22 mouse cellular contexts compared by ENCODE assay signal in genomic region chr1:170086631-170087030, GRCm38 (mm10). TPM values are rescaled to one million over a fixed set of nuclear protein-coding genes. Genes with fewer than 3 reads are reported as not detected.
DNase-seq lines count a peak whose midpoint lies in the region; ATAC-seq lines count a peak whose summit lies in the region.
"Had no signal": no experiment of that assay in that cellular context is flagged by ENCODE, and none has a peak within 500 bp of the region (broad histone marks: within the 10 kb centered on the region; RNA-seq: fewer than 3 reads in every experiment).

No protein-coding gene starts in this region.

- ATAC-seq in kidney, embryonic 16.5 days (ENCODE audit: low FRiP score, low TSS enrichment) = peak; percentile 49; the same call in 1 of the 2 replicates
- ATAC-seq: CD4-positive, CD25-positive, alpha-beta regulatory T cell, adult 4 months; forebrain, embryonic 14.5 days; forebrain, postnatal 0 days had no signal

- 84% methylated on average over 7 of the region's 7 CpGs for WGBS in kidney, embryonic 16.5 days

- H3K4me2 ChIP-seq in kidney, embryonic 16.5 days (replicated peaks; ENCODE audit: low read depth, low read length) = no peak overlapping the region
- H3K4me2 ChIP-seq: embryonic facial prominence, embryonic 12.5 days; embryonic facial prominence, embryonic 15.5 days; hindbrain, embryonic 12.5 days; hindbrain, embryonic 15.5 days had no signal

- no peaks in the 10 kb centered on the region for H3K4me1 ChIP-seq in kidney, embryonic 16.5 days (ENCODE audit: insufficient read depth, low read length)
- H3K4me1 ChIP-seq: heart, embryonic 10.5 days; hindbrain, embryonic 12.5 days; hindbrain, embryonic 15.5 days had no signal

- no peak overlapping the region for H3K27ac ChIP-seq in kidney, embryonic 16.5 days (ENCODE audit: low read length)
- H3K27ac ChIP-seq: embryonic facial prominence, embryonic 12.5 days; embryonic facial prominence, embryonic 15.5 days; heart, adult 2 months; heart, embryonic 10.5 days; hindbrain, embryonic 12.5 days; hindbrain, embryonic 15.5 days had no signal

- no peaks in the 10 kb centered on the region for H3K36me3 ChIP-seq in kidney, embryonic 16.5 days (ENCODE audit: insufficient read depth, low read length)
- H3K36me3 ChIP-seq: heart, embryonic 10.5 days; hindbrain, embryonic 12.5 days; hindbrain, embryonic 15.5 days had no signal

- no peak overlapping the region for H3K9ac ChIP-seq in kidney, embryonic 16.5 days (replicated peaks; ENCODE audit: low read length)
- H3K9ac ChIP-seq: embryonic facial prominence, embryonic 12.5 days; embryonic facial prominence, embryonic 15.5 days; forebrain, postnatal 0 days; hindbrain, embryonic 12.5 days; hindbrain, embryonic 15.5 days had no signal

- no peak overlapping the region for H3K4me3 ChIP-seq in kidney, embryonic 16.5 days (ENCODE audit: low read length)
- H3K4me3 ChIP-seq: embryonic facial prominence, embryonic 12.5 days; embryonic facial prominence, embryonic 15.5 days; heart, adult 2 months; heart, embryonic 10.5 days; hindbrain, embryonic 12.5 days; hindbrain, embryonic 15.5 days had no signal

- H3K27me3 ChIP-seq in kidney, embryonic 16.5 days (ENCODE audit: insufficient read depth, low read length) = no peaks in the 10 kb centered on the region
- H3K27me3 ChIP-seq: embryonic facial prominence, embryonic 12.5 days; embryonic facial prominence, embryonic 15.5 days; hindbrain, embryonic 12.5 days; hindbrain, embryonic 15.5 days had no signal

- DNase-seq in kidney, adult 18-20 months = peak; percentile 16
- DNase-seq in kidney, postnatal 14 days = no peak
- DNase-seq in kidney, adult 9 months = peak; percentile 62
- DNase-seq in frontal cortex, adult 2 months (ENCODE audit: extremely low spot score in 1 of 2, low spot score in 1 of 2) = no peak
- no peak for DNase-seq in left cerebral cortex, adult 9 months (ENCODE audit: low spot score in 2 of 2)
- DNase-seq: adrenal gland, adult 2 months; adrenal gland, postnatal 14 days; cerebellum, adult 11 months; cerebellum, adult 2 months; cerebellum, adult 9-11 months; cerebellum, postnatal 25 days; forebrain, postnatal 0 days; gastrocnemius, postnatal 25 days; heart, adult 2 months had no signal

- no peaks in the 10 kb centered on the region for H3K9me3 ChIP-seq in kidney, embryonic 16.5 days (ENCODE audit: low read length)
- H3K9me3 ChIP-seq: embryonic facial prominence, embryonic 12.5 days; embryonic facial prominence, embryonic 15.5 days; heart, embryonic 10.5 days; hindbrain, embryonic 12.5 days; hindbrain, embryonic 15.5 days had no signal

RNA-seq across cellular contexts. Expression of gene Ddr2, which starts 23.9 kb away (rescaled TPM):
- 33.1 and 35.7 TPM in 2 replicates for polyA plus RNA-seq in kidney, embryonic 16.5 days (2015; fragmentation: Nextera tagmentation; extraction: Ambion mirVana)
- 4.8 and 5.9 TPM in 2 replicates for polyA plus RNA-seq in frontal cortex, adult 2 months (2012; rRNA removed)
- polyA plus RNA-seq: CD4-positive, CD25-positive, alpha-beta regulatory T cell, adult 4 months had no signal

Comparison
In these comparisons a context has a peak if more than half of its experiments do, and no peak if none do; other contexts are left out.
1. DNase-seq: peak in kidney, adult 18-20 months (single experiment) and kidney, adult 9 months (single experiment); none in kidney, postnatal 14 days (single experiment), frontal cortex, adult 2 months (0 of 2) and left cerebral cortex, adult 9 months (0 of 2).